Mouse (Mus musculus) heart, adult 11 months (tissue): ENCODE measurements around the gene Nepn.
"Not testable (repeated sequence)": the region's sequence is repeated elsewhere in the genome, so short reads cannot be mapped to it uniquely, and the experiment has no call there.

Source experiments
- DNase-seq: peaks from one replicate; pipeline ENCODE4 v3.0.0; 2022

Nepn gene

GRCm38 (mm10) chr10:52388922-52389430 is at the start of gene Nepn:
Gene Nepn, plus strand, starts transcription at chr10:52388972.
- peak; percentile 94 for DNase-seq

DNA sequence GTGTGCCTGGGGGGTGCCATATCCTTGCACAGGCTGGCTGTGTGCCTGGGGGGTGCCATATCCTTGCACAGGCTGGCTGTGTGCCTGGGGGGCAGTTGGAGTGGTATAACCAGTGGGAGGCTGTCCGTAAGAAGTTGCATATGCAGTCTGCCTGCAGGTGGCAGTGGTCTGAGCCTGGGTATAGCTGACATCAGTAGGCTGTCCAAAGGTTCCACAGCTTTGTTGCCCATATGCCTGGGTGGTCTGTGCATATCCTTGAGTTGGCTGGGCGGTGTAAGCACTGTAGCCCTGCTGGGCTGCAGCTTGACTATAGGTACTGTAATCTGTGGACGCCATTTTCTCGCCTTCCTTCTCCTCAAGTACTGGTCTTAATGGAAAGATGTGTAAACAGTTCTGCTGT is 45.4 kb upstream of the Nepn start:
- DNase-seq, result not testable (repeated sequence)

DNA sequence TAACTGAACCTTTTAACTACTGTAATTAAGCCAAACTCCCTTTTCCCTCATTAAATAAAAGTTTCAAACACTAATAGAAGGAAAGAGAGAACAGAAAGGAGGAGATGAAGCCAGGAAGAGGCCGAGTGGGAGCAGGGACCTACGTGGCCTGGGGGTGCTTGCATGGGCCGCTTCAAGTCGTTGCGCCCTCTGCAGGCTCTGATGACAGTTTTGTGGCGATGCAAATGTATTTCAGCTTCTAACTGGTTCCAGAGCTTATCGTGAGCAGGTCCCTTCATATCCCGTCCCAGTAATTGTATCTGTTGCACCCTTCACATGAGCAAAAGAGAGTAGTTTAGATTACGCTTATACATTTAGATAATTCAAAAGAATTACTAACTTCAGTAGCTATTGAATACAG is 35.6 kb upstream of the Nepn start:
- peak; percentile 75 for DNase-seq

- no peak for DNase-seq
Measured at GRCm38 (mm10) chr10:52358467-52358866, 30.3 kb upstream of the Nepn start, which contains the start of gene Gm26741. Gene Gm26741, plus strand, starts transcription at chr10:52358767.

DNA sequence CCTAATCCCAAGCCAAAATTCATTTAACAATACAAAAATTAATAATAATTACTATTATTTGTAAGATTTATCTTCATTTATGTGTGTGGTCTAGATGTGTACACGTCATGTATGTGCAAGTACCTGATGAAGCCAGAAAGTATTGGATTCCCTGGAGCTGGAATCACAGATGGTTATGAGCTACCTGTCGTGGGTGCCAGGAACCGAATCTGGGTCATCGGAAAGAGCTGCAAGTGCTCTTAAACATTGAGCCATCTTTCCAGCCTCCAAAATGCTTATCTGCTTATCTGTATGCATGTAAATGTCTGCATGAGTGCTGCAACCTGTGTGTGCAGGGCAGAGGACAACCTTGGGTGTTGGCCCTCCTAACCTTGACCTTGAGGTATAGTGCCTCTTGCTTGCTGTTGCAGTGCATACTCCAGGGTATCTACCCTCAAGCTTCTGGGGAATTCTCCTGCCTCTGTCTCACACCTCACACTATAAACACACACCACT is 28.5 kb upstream of the Nepn start:
- no peak for DNase-seq

DNA sequence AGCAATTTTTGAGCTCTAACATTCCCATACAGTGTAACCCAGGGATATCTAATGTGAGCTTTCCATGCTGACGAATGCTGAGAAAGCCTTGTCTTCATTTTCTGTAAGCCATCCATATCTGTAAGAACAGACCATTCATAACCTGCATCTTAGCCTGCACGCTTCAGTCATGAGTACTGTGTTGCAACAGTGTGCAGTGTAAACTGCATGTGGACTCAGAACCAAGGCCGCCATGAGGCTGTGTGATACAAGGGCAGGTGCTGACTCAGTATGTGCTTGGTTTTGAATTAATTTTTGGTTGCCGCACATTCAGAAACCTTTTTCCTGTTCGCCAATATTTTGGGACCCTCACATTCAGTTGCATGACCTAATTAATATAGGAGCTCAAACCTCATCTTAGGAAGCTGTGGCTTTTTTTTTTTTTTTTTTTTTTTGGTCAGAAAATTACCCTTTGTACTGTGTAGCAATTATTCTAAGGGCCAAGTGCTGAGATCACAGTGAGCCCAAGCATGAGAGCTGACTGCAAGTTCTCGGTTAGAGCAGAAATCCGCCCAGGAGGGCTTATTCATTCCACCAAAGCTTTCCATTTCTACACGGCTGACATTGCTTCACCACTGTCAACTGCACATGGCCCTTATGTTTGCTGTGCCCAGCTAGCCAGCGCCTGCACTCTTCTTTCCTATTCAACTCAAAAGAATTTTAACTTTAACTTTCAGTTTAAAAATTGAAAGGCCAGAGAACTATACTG is 27.7 kb upstream of the Nepn start:
- no peak for DNase-seq

DNA sequence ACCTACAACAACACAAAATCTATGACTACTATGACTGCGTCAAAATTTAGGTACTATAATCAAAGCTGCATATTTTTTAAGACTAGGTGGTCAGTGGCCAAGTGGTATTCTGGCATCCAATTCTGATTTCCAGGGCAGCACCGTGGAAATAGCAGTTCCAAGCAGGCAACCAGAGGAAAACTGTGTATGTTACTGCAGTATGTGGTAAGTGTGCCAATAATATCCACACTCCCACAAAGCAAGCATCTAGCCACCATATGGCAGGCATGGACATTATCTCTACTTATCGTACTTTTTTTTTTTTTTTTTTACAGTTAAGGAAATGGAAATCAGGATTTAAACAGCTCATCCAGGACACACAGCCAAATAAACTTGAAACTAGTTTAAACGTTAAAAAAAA is 20.4 kb upstream of the Nepn start:
- no peak for DNase-seq

- DNase-seq, result peak; percentile 85
Measured at GRCm38 (mm10) chr10:52373834-52374233, 14.9 kb upstream of the Nepn start.

GRCm38 (mm10) chr10:52374651-52375050 is 14.1 kb upstream of the Nepn start:
- no peak for DNase-seq

- no peak for DNase-seq
Measured at GRCm38 (mm10) chr10:52376422-52376821, 12.3 kb upstream of the Nepn start.

DNA sequence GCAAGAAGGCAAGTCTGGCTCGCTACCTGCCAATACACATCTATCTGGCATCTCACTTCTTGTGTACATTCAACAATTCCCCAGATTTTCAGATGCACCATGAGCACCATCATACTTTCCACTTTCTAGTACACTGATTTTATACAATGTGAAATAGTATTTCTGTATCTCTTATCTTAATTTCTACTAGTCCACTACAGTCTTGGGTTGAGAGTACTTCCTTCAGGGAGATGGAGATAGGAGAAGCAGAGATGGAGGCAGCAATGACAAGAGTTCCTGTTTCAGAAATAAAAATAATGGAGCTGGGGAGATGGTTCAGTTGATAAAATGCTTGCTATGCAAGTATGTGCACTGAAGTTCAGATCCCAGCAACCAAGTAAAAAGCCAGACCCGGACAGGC is 11.0 kb upstream of the Nepn start:
- DNase-seq, result no peak

DNA sequence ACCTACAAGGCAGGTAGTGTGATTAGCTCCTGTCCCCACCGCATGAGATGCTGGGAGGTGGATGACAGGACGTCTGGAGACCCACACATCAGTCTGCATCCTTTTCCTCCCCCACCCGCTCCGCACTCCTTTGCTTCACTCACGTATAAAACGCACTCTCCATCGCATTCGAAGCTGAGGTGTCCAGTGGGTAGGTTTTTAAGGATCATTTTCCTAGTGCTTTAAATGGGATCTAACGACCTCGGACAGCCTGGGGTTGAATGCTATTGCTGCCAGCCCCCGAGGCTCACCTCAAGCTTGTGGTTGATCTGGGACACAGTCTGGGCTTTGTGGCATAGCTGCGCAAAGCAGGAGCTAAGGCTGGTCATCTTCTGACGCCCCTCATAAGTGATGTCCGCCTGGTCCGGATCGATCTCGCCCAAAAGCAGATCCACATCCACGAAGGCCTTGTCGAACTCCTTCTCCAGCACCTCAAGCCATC is 7.4 kb upstream of the Nepn start:
- DNase-seq, result no peak

DNA sequence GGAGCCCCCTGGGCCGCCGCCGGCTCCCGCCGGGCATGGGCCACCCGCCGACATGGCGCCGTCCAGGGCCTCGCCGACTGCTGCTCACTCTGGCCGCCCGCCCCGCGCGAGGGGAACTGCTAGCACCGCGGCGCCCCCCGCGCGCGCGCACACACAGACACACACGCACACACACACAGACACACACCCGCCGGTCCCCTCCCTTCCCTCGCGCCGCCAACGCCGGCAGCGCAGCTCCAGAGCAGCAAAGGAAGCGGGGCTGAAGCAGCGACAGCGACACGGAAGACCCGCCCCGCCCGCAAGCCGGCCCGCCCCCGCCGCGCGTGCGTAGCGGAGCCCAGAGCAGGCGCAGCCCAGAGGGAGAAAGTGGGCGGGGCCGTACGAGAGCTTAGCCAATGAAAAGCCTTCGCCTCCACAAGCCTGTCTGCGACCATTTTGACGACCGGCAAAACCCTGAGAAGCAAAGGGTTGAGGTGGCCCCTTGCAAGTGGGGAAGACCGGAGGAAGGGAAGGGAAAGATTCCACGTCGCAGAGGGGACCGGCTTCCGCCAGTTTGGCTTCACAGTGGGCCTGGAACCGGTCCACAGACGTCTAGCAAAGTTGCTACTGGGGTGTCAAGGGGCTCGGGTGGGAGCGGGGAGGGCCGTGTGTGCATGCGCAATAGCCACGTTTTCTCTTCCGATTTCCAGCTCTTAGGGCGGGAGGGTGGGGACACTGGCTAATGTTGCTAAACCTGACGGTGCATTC is 6.8 kb upstream of the Nepn start, which contains the start of gene Gopc:
TSS of gene Gopc (minus strand) at position 280 of the 747 bp plus-strand sequence.
- peak; percentile 100 for DNase-seq

DNA sequence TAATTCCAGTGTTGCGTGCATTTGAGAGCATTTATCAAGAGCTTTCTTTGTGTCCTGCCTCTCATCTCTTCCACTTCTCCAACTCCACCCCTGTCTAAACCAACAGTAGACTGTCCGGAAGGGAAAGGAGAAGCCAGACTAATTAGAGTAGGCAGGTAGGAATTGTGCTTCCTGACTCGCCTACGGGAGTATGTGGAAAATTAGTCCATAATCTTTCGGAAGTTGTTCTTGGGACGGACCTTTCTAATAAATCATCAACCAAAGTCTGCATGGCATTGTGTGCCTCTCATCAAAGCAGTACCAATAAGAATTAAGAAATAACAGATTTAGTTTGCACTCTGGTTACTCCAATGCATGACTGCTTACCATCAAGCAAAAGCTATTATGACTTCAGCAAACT is 5.8 kb upstream of the Nepn start:
- peak; percentile 81 for DNase-seq

DNA sequence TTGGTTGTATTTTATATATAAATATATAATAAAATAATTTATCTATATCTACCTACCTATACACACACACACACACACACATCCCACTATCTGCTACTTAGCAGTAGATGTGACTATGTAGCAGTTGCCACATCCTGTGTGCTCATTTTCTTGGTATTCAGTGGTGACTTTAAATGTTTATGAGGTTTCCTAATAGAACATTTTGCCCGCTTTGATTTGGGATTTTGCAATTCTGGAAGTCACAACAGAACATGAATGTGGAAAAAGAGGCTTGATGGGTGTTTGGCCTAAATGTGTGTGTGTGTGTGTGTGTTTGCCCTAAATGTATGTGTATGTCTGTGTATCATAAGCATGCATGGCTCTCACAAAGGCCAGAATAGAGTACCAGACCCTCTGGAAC is 5.2 kb upstream of the Nepn start:
- DNase-seq, result no peak

- DNase-seq, result peak; percentile 98
Measured at GRCm38 (mm10) chr10:52384823-52385610, 3.8 kb upstream of the Nepn start.

GRCm38 (mm10) chr10:52387192-52387591 is 1.6 kb upstream of the Nepn start:
- no peak for DNase-seq

DNA sequence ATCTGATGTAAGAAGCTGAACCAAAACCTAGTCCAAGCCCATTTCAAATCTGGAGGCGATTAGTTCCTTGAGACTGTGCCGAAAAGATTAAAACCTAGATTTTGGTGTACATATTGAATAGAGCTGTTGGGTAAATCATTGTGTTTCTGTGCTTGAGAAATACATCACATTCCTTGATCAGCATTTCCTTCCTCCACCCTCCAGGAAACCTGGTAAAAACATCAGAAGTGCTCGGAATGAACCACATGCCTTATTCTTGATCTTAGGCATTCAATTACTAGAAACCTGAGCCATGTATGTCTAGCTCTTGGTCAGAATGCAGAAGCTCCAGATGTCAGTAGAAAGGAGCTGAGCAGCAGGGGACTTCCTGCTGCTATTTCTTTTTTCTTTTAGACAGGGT is 666 bp downstream of the Nepn start:
- DNase-seq, result peak; percentile 94

- DNase-seq, result no peak
Measured at GRCm38 (mm10) chr10:52391208-52391607, 2.4 kb downstream of the Nepn start.

DNA sequence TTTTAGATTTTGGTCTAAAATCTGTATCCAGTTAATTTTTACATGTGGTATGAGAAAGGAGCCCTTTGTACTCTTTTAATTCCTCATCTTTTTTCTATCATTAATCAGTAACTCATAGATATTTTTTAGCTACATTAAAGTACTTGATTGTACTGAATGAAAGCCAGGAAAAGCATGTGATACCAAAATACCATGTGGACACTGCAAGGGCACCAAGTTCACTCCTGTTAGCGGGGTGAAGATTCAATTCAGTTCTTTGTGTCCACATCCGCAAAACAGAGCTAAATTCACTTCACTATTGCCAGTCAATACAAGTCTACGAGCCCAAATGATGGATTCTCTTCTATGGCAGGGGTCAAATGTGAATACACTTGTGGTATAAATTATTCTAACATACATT is 7.9 kb downstream of the Nepn start:
- DNase-seq, result no peak

DNA sequence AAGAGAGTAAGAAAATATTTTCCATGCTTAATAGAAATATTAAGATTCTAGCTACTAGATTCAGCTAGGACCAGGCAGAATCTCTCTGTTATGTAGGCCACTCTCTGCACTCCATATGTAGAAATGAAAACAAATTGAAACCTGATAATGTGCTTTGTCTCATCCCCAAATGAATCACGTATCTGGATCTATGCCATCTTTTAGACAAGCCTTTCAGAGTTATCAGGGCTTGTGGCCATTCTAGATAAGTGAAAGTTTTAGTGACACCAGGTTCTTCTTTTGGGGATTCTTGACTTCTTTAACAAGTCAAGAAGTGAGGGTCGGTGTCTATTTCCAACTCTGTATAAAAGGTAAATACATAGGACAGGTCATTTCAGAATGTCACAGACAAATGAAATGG is 9.9 kb downstream of the Nepn start:
- DNase-seq, result no peak

- no peak for DNase-seq
Measured at GRCm38 (mm10) chr10:52399722-52400121, 10.9 kb downstream of the Nepn start.

DNA sequence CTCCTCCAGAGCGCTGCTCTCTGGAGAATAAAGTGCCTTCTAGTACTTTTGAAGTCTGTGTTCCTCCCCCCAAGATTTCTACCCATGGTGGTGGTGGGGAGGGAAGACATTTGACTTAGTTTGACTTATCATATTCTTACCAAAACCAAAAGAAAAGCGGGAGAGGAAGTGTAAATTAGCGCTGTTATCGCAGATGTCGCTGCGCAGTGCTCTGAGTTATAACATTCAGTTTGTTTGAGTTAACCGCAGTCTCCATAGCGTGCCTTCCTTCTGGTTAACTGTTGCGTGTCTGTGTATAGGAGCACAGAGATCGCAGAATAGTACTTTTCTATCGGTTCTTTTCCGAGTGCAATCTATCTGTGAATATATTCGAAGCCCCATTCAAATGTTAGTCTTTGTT is 16.4 kb downstream of the Nepn start:
- no peak for DNase-seq
